Mouse (Mus musculus): ENCODE results near the gene Cd177. TPM values are rescaled to one million over a fixed set of nuclear protein-coding genes. Genes with fewer than 3 reads are reported as not detected.
"Not testable (repeated sequence)": the region's sequence is repeated elsewhere in the genome, so short reads cannot be mapped to it uniquely, and the experiment has no call there.

Gene Cd177
- total and polyA plus RNA-seq, 3 experiments: 0.14 to 0.76 TPM; not detected in 1

DNA sequence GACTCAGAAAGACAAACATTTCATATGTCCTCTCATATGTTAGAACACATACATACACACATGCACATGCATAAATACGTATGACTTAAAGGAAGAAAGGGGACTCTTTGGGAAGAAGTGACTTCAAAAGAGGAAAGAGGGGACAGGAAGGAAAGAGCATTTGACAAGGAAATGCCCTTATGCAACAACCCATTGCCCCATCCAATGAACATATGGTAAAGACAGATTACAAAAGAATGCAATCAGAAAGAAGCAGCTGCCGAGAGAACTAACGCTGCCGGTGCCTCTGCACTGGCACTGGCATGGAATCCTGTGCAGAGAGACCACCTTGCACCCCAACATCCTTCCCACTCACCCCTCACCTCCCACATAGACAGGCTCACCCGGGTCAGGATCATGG lies 6.6 kb downstream of the Cd177 start:
- WGBS: 38% methylated on average over 5 of the region's 5 CpGs
- Histone ChIP-seq H3K36me3 (ENCODE audit: control insufficient read depth, insufficient read depth, low read length) (no peaks in the 10 kb centered on the region), H3K79me2 (replicated peaks; ENCODE audit: control insufficient read depth, insufficient read depth, low read length) (no peaks in the 10 kb centered on the region), H3K9ac (ENCODE audit: low read depth, low read length) (no peak overlapping the region), H3K27me3 (ENCODE audit: control insufficient read depth, insufficient read depth, low read length) (no peaks in the 10 kb centered on the region), H3K4me3 (no peak overlapping the region), H3K27ac (no peak overlapping the region), H3K4me1 (ENCODE audit: control insufficient read depth, insufficient read depth, low read length) (no peaks in the 10 kb centered on the region)
- intact Hi-C loops (cut with DNase I): no loop called here
- TF ChIP-seq POLR2A (IDR thresholded peaks at IDR 0.05; ENCODE audit: insufficient read depth, low read depth, low read length) (no peak), EP300 (IDR thresholded peaks at IDR 0.05; ENCODE audit: insufficient read depth, low read depth, low read length) (no peak)
- no peak for DNase-seq

DNA sequence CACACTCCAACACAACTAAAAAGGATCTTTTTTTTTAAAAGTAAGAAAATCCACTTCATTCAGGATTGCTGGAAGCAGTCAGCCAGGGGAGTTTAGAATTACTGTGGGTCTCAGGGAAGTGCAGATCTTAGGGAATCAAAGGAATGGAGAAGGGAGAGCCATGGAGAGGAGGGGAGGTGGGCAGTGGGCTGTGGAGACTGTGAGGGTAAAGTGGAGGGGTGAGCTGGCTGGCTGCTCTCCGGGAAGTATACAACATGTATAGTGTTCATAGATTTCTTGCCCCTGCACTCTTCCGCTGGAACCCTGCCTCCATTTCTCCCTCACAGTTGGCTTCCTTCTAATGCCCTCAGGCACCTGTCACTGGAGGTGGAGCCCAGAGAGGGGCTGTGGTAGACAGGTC lies 8.5 kb downstream of the Cd177 start:
- Histone ChIP-seq H3K36me3 (ENCODE audit: control insufficient read depth, insufficient read depth, low read length) (no peaks in the 10 kb centered on the region), H3K27ac (no peak overlapping the region), H3K4me3 (no peak overlapping the region), H3K9ac (ENCODE audit: low read depth, low read length) (no peak overlapping the region), H3K4me1 (ENCODE audit: control insufficient read depth, insufficient read depth, low read length) (no peaks in the 10 kb centered on the region), H3K27me3 (ENCODE audit: control insufficient read depth, insufficient read depth, low read length) (no peaks in the 10 kb centered on the region), H3K79me2 (replicated peaks; ENCODE audit: control insufficient read depth, insufficient read depth, low read length) (no peaks in the 10 kb centered on the region)
- intact Hi-C loops (cut with DNase I): no loop called here
- DNase-seq: no peak
- TF ChIP-seq CTCF (IDR thresholded peaks at IDR 0.05) (no peak), POLR2A (IDR thresholded peaks at IDR 0.05; ENCODE audit: insufficient read depth, low read depth, low read length) (no peak), EP300 (IDR thresholded peaks at IDR 0.05; ENCODE audit: insufficient read depth, low read depth, low read length) (no peak)
- 74% methylated on average over 2 of the region's 2 CpGs for WGBS

DNA sequence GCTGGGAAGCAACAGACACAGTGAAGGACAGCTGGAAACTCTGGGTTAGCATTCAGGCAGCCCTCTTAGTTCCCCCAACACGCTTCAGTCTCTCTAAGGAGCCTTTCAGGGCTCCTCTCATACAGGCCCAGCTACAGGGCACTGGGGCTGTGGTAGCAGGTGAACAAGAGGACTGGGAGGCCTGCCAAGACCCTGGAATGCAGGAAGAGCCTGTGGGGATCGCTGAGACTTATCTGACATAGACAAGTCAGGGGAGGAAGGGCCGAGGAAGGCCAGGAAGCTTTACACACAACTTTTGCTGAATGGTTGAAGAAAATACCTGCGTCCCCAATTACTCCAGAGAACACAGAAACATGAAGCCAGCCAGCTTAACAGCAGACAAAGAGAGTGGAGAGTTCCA lies 9.4 kb downstream of the Cd177 start:
- WGBS: 19% methylated on average over 4 of the region's 4 CpGs
- H3K4me3 ChIP-seq: no peak overlapping the region
- intact Hi-C loops (cut with DNase I): no loop called here
- H3K27me3 ChIP-seq (ENCODE audit: control insufficient read depth, insufficient read depth, low read length): no peaks in the 10 kb centered on the region
- no peaks in the 10 kb centered on the region for H3K36me3 ChIP-seq (ENCODE audit: control insufficient read depth, insufficient read depth, low read length)
- DNase-seq: no peak
- no peak overlapping the region for H3K9ac ChIP-seq (ENCODE audit: low read depth, low read length)
- TF ChIP-seq EP300 (IDR thresholded peaks at IDR 0.05; ENCODE audit: insufficient read depth, low read depth, low read length): no peak
- no peak for TF ChIP-seq POLR2A (IDR thresholded peaks at IDR 0.05; ENCODE audit: insufficient read depth, low read depth, low read length)
- TF ChIP-seq CTCF (IDR thresholded peaks at IDR 0.05): no peak
- no peaks in the 10 kb centered on the region for H3K79me2 ChIP-seq (replicated peaks; ENCODE audit: control insufficient read depth, insufficient read depth, low read length)
- no peaks in the 10 kb centered on the region for H3K4me1 ChIP-seq (ENCODE audit: control insufficient read depth, insufficient read depth, low read length)
- H3K27ac ChIP-seq: no peak overlapping the region

DNA sequence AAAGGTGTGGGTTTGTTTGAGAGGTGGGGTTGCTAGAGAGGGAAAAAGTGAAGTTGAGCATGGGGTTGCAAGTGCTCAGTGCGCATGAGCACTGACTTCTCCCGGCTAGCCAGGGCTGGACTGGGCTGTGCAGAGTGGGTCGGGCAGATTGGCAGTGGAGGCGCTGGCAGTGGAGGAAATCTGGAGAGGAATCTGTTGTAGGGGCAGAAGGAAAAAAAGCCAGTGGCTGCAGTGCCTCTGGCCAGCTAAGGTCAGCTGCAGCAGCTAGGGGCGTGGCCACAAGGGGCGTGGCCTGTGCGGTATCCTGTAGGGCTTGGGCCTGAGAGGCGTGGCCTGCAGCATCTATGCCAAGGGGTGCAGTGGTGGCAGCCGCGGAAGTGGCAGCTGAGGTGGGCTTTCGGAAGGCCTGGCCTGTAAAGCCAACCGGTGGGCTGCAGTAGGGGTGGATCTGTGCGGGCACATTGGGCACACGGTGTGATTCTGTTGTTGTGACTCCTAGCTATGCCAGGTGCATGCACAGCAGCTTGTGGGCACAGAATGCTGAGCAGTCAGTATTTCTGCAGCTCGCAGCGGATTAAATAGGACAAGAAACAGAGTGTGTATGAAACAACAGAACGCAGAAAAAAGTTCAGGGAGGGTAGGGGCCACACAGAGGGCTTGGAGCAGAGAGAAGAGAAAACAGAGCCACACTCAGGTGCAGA lies 24.0 kb downstream of the Cd177 start:
- TF ChIP-seq POLR2A (IDR thresholded peaks at IDR 0.05; ENCODE audit: insufficient read depth, low read depth, low read length): no peak
- no peak for TF ChIP-seq CTCF (IDR thresholded peaks at IDR 0.05)
- TF ChIP-seq EP300 (IDR thresholded peaks at IDR 0.05; ENCODE audit: insufficient read depth, low read depth, low read length): no peak
- WGBS: 19% methylated on average over 17 of the region's 17 CpGs
- DNase-seq: no peak
- Histone ChIP-seq H3K79me2 (replicated peaks; ENCODE audit: control insufficient read depth, insufficient read depth, low read length) (no peaks in the 10 kb centered on the region), H3K36me3 (ENCODE audit: control insufficient read depth, insufficient read depth, low read length) (no peaks in the 10 kb centered on the region), H3K27me3 (ENCODE audit: control insufficient read depth, insufficient read depth, low read length) (no peaks in the 10 kb centered on the region), H3K27ac (no peak overlapping the region), H3K9ac (ENCODE audit: low read depth, low read length) (no peak overlapping the region), H3K4me3 (no peak overlapping the region), H3K4me1 (ENCODE audit: control insufficient read depth, insufficient read depth, low read length) (no peaks in the 10 kb centered on the region)
- intact Hi-C loops (cut with DNase I): no loop called here

DNA sequence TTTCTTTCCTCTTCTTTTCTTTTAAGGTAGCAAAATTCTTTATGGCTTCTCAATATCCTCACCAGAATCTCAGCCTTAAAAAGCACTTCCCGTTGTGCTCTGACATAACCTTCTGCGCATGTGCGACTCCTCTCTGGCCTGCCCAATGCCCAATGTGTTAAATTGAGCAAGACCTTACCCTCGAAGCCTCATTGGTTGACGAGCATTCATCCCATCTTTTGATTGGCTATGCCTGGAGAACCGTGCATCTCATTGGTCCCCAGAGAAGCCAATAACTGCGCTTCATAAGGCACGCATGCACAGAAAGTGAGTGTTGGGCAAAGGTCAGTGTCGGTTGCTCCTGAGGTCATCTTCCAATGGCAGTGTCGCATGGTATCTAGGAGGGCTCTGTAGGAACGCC lies 33.3 kb downstream of the Cd177 start, which contains the start of gene Gm4763:
TSS of gene Gm4763 (minus strand) at position 101 of the 400 bp plus-strand sequence.
- H3K36me3 ChIP-seq (ENCODE audit: control insufficient read depth, insufficient read depth, low read length); intact Hi-C loops (cut with DNase I): not testable (repeated sequence)
- 83% methylated on average over 11 of the region's 11 CpGs for WGBS

DNA sequence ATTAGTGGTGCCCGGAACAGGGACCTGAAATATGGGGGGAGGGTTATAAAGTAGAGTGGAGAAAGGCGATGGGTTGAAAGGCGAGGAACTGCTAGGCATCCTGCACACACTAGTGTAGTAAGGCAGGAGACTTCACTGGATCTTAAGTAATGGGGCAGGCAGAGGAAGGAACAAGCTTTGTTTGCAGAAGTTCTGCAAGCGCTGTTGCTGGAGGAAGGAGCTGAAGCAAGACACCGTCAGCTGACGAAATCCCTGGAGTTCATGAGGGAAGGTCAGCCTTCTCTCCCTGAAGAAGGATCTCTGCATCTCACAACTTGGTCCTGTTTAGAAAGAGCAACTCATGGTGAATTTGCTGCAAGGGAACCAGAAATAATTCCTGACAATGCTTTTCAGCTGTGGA lies 45.1 kb downstream of the Cd177 start:
- Histone ChIP-seq H3K27ac (no peak overlapping the region), H3K27me3 (ENCODE audit: control insufficient read depth, insufficient read depth, low read length) (0 out of 2 replicates have a peak, but pooled peaks cover 1% of the 10 kb centered on the region), H3K79me2 (replicated peaks; ENCODE audit: control insufficient read depth, insufficient read depth, low read length) (no peaks in the 10 kb centered on the region), H3K4me3 (no peak overlapping the region), H3K36me3 (ENCODE audit: control insufficient read depth, insufficient read depth, low read length) (no peaks in the 10 kb centered on the region), H3K4me1 (ENCODE audit: control insufficient read depth, insufficient read depth, low read length) (no peaks in the 10 kb centered on the region), H3K9ac (ENCODE audit: low read depth, low read length) (no peak overlapping the region)
- DNase-seq: no peak
- TF ChIP-seq POLR2A (IDR thresholded peaks at IDR 0.05; ENCODE audit: insufficient read depth, low read depth, low read length): no peak
- TF ChIP-seq CTCF (IDR thresholded peaks at IDR 0.05): no peak
- no peak for TF ChIP-seq EP300 (IDR thresholded peaks at IDR 0.05; ENCODE audit: insufficient read depth, low read depth, low read length)
- intact Hi-C loops (cut with DNase I): no loop called here
- 65% methylated on average over 6 of the region's 6 CpGs for WGBS

More for the DNA sequence above, 33.3 kb downstream of the Cd177 start, which contains the start of gene Gm4763:
- not testable (repeated sequence) for H3K27me3 ChIP-seq (ENCODE audit: control insufficient read depth, insufficient read depth, low read length); H3K4me3 ChIP-seq; H3K27ac ChIP-seq; DNase-seq; H3K9ac ChIP-seq (ENCODE audit: low read depth, low read length); H3K79me2 ChIP-seq (replicated peaks; ENCODE audit: control insufficient read depth, insufficient read depth, low read length); H3K4me1 ChIP-seq (ENCODE audit: control insufficient read depth, insufficient read depth, low read length)

Measured in heart, adult 2 months (tissue).